ENCODE assay signal across 37 mouse cellular contexts in genomic region chr8:45093599-45093998, GRCm38 (mm10). TPM values are rescaled to one million over a fixed set of nuclear protein-coding genes. Genes with fewer than 3 reads are reported as not detected.
"Had no signal": no experiment of that assay in that cellular context is flagged by ENCODE, and none has a peak within 500 bp of the region (broad histone marks: within the 10 kb centered on the region; RNA-seq: fewer than 3 reads in every experiment).

No protein-coding gene starts in this region.

- H3K27me3 ChIP-seq: heart, embryonic 12.5 days; heart, embryonic 13.5 days; heart, embryonic 15.5 days; hindbrain, embryonic 12.5 days; hindbrain, embryonic 13.5 days; hindbrain, embryonic 15.5 days; kidney, embryonic 15.5 days had no signal

- H3K27ac ChIP-seq: heart, embryonic 10.5 days; heart, embryonic 13.5 days; heart, embryonic 15.5 days; hindbrain, embryonic 10.5 days; hindbrain, embryonic 12.5 days; hindbrain, embryonic 13.5 days; hindbrain, embryonic 14.5 days; hindbrain, embryonic 15.5 days; hindbrain, postnatal 0 days; kidney, embryonic 15.5 days; kidney, postnatal 0 days; layer of hippocampus, adult 2 months; left cerebral cortex, adult 2 months had no signal

- H3K4me3 ChIP-seq: heart, embryonic 10.5 days; heart, embryonic 12.5 days; heart, embryonic 13.5 days; heart, embryonic 15.5 days; hindbrain, embryonic 10.5 days; hindbrain, embryonic 12.5 days; hindbrain, embryonic 13.5 days; hindbrain, embryonic 15.5 days; kidney, embryonic 15.5 days; layer of hippocampus, adult 2 months; left cerebral cortex, adult 2 months had no signal

- H3K4me2 ChIP-seq: heart, embryonic 11.5 days; heart, embryonic 12.5 days; heart, embryonic 13.5 days; heart, embryonic 15.5 days; hindbrain, embryonic 12.5 days; hindbrain, embryonic 13.5 days; hindbrain, embryonic 14.5 days; hindbrain, embryonic 15.5 days; kidney, embryonic 15.5 days had no signal

- ATAC-seq: hindbrain, embryonic 16.5 days; hindbrain, postnatal 0 days; inflammation-experienced regulatory T-cells, adult 6 months had no signal

- H3K9me3 ChIP-seq: heart, embryonic 10.5 days; heart, embryonic 12.5 days; heart, embryonic 13.5 days; heart, embryonic 15.5 days; hindbrain, embryonic 10.5 days; hindbrain, embryonic 12.5 days; hindbrain, embryonic 13.5 days; hindbrain, embryonic 15.5 days; kidney, embryonic 15.5 days had no signal

- H3K36me3 ChIP-seq: heart, embryonic 10.5 days; heart, embryonic 12.5 days; heart, embryonic 13.5 days; heart, embryonic 15.5 days; hindbrain, embryonic 10.5 days; hindbrain, embryonic 12.5 days; hindbrain, embryonic 13.5 days; hindbrain, embryonic 15.5 days; kidney, embryonic 15.5 days had no signal

- H3K4me1 ChIP-seq: heart, embryonic 10.5 days; heart, embryonic 15.5 days; hindbrain, embryonic 10.5 days; hindbrain, embryonic 12.5 days; hindbrain, embryonic 13.5 days; hindbrain, embryonic 15.5 days; kidney, embryonic 15.5 days had no signal

- H3K9ac ChIP-seq: heart, embryonic 12.5 days; heart, embryonic 13.5 days; heart, embryonic 15.5 days; hindbrain, embryonic 12.5 days; hindbrain, embryonic 13.5 days; hindbrain, embryonic 14.5 days; hindbrain, embryonic 15.5 days; kidney, embryonic 15.5 days had no signal

- DNase-seq: heart, postnatal 10 days; heart, postnatal 14 days; heart, postnatal 36 days; heart, postnatal 4 days; kidney, adult 11 months; kidney, adult 18-20 months; kidney, adult 2 months; kidney, adult 9 months; kidney, postnatal 10 days; kidney, postnatal 14 days; kidney, postnatal 25 days; kidney, postnatal 36 days; kidney, postnatal 4 days; layer of hippocampus, adult 9-11 months; layer of hippocampus, postnatal 36 days had no signal

RNA-seq across cellular contexts. Expression of gene Mtnr1a, which starts 24.7 kb away (rescaled TPM):
- polyA plus RNA-seq: heart, embryonic 11.5 days; heart, embryonic 12.5 days; heart, embryonic 14.5 days; heart, embryonic 15.5 days; heart, embryonic 16.5 days; heart, postnatal 0 days; inflammation-experienced regulatory T-cells, adult 6 months; kidney, adult 2 months; kidney, embryonic 14.5 days; kidney, embryonic 16.5 days; kidney, postnatal 0 days had no signal
